Mouse (Mus musculus) olfactory bulb, adult 2 months (tissue): Measurements from ENCODE around the gene Rlbp1. TPM values are rescaled to one million over a fixed set of nuclear protein-coding genes. Genes with fewer than 3 reads are reported as not detected.
A peak's percentile ranks its signal among the peaks of the same experiment; 100 is the strongest.

Experiments
- H3K27ac ChIP-seq: fragments of 200-500 bp; 2 replicates; pipeline ENCODE4 v1.5.1; 2012; ENCODE audit warnings: low read depth, low read length; ENCODE audit not compliant: insufficient read depth
- H3K4me1 ChIP-seq: fragments of 200-500 bp; 2 replicates; pipeline ENCODE4 v1.6.1; 2012; ENCODE audit warnings: low read length; ENCODE audit not compliant: control insufficient read depth, insufficient read depth
- H3K4me3 ChIP-seq: fragments of 200-500 bp; 2 replicates; pipeline ENCODE4 v1.5.1; 2012; ENCODE audit warnings: mild to moderate bottlenecking, low read depth, low read length, moderate library complexity; ENCODE audit not compliant: insufficient read depth
- CTCF ChIP-seq: fragments of 200-500 bp; IDR thresholded peaks from 2 replicates; pipeline ENCODE4 v1.5.1; 2012; ENCODE audit warnings: low read depth, mild to moderate bottlenecking, low read length, moderate library complexity; ENCODE audit not compliant: insufficient read depth
- POLR2A ChIP-seq: fragments of 200-500 bp; IDR thresholded peaks from 2 replicates; pipeline ENCODE4 v1.6.1; 2012; ENCODE audit warnings: mild to moderate bottlenecking, low read depth, low read length, moderate library complexity; ENCODE audit not compliant: insufficient read depth
- WGBS: fragments of 180-500 bp; shearing (Covaris S2); methylation state at CpG from one replicate; pipeline ENCODE4 v1.1.7; 2018; 5-methylcytosine and 5-hydroxymethylcytosine counted together
- polyA plus RNA-seq: library from polyadenylated mRNA; stranded (reverse); fragments of >200 nt; gene quantifications from 2 replicates; pipeline ENCODE4 v1.2.4, GENCODE M21; 2012; ENCODE audit warnings: low replicate concordance; ENCODE audit not compliant: missing spikeins, insufficient read depth, insufficient read length

Gene Rlbp1
- polyA plus RNA-seq, 1 experiment: not detected

DNA sequence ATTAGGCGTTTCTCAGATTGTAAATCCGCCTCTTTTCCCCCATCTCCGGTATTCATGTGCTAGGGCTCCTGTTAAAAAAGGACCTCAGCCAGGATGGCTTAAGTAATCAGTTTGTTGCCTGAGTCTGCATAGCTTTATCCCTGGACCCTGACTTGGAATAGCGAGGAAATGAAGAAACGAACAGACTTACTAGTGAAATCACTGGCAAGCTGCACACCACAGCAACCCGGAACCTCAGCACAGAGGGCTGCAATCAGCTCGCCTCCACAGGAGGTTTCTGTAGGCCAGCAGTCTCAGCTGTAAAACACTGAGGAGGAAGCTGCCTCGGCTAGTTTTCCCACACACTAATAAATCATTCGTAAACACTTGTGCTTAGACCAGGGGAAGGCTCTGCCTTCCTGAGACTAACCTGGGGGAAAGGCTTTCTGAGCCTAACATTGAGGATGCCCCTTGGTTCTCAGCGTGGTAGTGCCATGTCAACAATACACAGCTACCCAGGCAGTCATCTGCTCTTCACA is 10.7 kb upstream of the Rlbp1 start:
- no peak for TF ChIP-seq CTCF
- TF ChIP-seq POLR2A: no peak
- WGBS: 69% methylated on average over 10 of the region's 10 CpGs
- Histone ChIP-seq H3K4me1 (peaks cover 4% of the 10 kb centered on the region), H3K27ac (no peak overlapping the region), H3K4me3 (no peak overlapping the region)

DNA sequence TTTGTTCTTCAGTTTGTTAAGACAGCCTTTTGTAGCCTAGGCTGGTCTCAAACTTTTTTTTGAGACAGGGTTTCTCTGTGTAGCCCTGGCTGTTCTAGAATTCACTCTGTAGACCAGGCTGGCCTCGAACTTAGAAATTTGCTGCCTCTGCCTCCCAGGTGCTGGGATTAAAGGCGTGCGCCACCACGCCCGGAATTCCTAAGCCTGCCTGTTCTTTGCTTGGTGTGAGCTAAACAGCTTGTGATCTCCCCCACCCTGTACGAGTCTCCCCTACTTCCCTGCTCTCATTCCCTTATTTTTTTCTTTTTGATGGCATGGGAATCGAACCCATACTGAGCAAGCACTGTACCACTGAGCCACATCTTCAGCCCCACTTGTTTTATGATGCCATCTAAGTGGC is 8.3 kb upstream of the Rlbp1 start:
- peaks cover 7% of the 10 kb centered on the region for H3K4me1 ChIP-seq
- H3K27ac ChIP-seq: no peak overlapping the region
- WGBS: 87% methylated on average over 7 of the region's 7 CpGs
- H3K4me3 ChIP-seq: no peak overlapping the region
- TF ChIP-seq CTCF (no peak), POLR2A (no peak)

DNA sequence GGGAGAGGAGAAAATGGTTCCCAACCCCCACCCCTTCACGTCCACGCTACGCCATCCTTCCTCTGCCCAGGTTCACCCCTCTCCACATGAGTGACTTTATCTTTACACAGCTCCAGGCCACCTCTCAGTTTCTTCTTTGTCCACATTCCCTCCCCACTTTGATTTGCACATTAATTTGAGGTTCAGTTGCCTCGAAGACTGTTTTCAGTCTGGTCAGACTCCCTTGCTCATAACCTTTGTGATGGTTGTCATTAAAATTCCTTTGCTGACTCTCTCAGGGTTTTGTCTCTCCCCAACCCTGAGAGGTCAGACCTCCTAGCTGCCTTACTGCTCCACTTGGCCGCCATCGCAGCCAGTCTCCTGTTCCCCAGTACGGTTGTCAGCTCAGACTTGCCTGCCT is 7.8 kb upstream of the Rlbp1 start:
- TF ChIP-seq CTCF: no peak
- TF ChIP-seq POLR2A: no peak
- no peak overlapping the region for H3K4me3 ChIP-seq
- no peak overlapping the region for H3K27ac ChIP-seq
- peaks cover 7% of the 10 kb centered on the region for H3K4me1 ChIP-seq
- WGBS: 66% methylated on average over 7 of the region's 7 CpGs

DNA sequence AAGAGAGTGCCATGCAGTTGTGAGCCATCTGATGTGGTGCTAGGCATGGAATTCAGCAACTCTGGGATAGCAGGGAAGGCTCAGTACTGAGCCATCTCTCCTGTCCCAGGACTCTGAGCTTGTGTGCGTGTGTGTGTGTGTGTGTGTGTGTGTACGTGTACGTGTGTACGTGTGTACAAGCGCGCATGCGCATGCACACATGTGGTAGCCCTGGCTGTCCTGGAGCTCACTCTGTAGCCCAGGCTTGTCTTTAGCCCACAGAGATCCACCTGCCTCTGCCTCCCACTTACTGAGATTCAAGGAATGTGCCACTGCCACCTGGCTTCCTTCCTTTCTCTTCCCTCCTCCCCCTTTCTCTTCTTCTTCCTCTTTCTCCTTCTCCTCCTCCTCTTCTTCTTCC is 7.1 kb upstream of the Rlbp1 start:
- WGBS: 98% methylated on average over 7 of the region's 7 CpGs
- no peak for TF ChIP-seq POLR2A
- TF ChIP-seq CTCF: no peak
- Histone ChIP-seq H3K27ac (no peak overlapping the region), H3K4me1 (peaks cover 7% of the 10 kb centered on the region), H3K4me3 (no peak overlapping the region)

DNA sequence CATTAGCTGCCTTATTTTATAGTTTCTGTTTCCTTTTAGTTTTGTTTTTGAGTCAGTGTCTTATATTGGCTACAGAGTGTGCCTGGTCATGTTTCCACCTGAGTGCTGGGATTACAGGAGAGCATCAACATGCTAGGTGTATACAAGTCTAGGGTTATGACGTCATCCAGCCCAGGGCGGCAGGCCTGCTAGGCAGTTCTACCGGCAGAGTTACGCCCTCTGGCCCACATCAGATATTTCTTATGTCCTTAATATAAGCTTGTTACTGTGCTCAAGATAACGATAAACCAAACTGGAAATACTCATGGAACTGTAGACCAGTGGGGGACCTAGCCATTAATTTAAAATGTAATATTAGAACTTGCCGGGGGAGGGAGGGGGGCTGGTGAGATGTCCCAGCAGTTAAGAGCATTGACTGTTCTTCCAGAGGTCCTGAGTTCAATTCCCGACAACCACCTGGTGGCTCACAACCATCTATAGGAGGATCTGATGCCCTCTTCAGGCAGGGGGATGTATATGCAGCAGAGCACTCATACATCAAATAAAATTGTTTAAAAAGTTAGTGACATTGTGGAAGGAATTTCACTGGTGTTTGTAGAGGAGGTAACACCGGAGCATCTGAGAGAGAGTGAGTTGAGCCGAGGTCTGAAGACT is 6.1 kb upstream of the Rlbp1 start:
- no peak overlapping the region for H3K4me3 ChIP-seq
- H3K27ac ChIP-seq: no peak overlapping the region
- 56% methylated on average over 9 of the region's 9 CpGs for WGBS
- H3K4me1 ChIP-seq: peaks cover 7% of the 10 kb centered on the region
- no peak for TF ChIP-seq CTCF
- no peak for TF ChIP-seq POLR2A

DNA sequence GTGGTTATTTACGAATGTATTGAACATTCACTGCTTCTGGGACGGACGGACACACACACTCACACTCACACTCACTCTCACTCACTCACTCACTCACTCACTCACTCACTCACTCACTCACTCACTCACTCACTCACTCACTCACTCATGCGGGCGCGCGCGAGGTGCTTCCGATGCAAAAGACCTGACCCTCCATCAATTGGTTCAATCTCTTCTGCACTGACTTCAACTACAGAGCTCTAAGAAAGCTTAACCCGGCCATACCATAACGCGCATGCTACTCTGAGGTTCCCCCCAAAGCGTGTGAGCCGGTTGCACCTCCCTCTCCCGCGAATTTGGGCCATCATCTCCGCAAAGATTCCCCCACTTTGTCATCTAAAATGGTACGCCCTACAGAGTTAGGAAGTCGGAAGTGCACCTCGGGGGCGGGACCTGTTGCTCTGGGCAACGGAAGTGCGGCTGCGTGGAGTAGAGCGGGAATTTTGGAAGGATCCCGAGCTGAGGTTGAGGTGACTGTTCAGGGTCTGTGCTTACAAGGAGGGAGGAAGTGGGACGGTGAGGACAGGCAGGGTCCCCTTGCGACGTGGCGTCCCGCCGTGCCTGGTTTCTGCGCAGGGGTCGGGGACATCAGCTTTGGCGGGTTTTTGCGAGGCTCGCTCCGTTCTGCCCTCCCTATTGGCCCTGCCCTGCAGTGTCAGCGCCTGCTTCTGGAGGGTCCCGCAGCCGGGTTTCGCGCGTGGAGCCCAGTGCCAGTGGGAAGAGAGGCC is 5.2 kb upstream of the Rlbp1 start, which contains the start of gene Fanci:
Gene Fanci (plus strand): TSS at position 47 of the 767 bp plus-strand sequence.
- Histone ChIP-seq H3K27ac (peak within 1 kb of the TSS; percentile 91), H3K4me1 (peaks cover 3% of the 10 kb centered on the region), H3K4me3 (peak within 1 kb of the TSS; percentile 71)
- TF ChIP-seq CTCF (no peak), POLR2A (peak; percentile 17; the same call in 1 of the 2 replicates)
- WGBS: under 1% methylated on average over 44 of the region's 44 CpGs

DNA sequence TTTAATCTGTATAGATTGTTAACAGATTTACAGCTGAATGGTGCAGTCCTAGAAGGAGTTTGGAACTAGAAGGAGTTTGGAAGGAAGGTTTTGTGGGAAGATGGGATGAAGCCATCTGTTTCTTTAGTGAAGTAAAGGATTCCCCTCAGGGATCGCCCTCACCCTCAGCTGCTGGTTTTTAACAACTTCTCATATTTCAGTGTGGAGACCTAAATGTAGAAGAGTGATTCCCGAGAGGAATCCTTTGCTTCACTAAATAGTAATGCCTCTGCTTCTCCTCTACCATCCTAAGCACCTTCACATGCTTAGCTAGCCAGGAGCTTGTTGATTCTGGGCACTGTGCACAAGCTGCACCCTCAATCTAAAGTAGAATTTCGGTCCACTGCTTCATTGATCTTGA is 4.6 kb upstream of the Rlbp1 start:
- Histone ChIP-seq H3K4me1 (peaks cover 3% of the 10 kb centered on the region), H3K27ac (peak overlapping the region; percentile 91; the same call in 1 of the 2 replicates), H3K4me3 (peak overlapping the region; percentile 71)
- 4% methylated on average over 3 of the region's 3 CpGs for WGBS
- no peak for TF ChIP-seq POLR2A

DNA sequence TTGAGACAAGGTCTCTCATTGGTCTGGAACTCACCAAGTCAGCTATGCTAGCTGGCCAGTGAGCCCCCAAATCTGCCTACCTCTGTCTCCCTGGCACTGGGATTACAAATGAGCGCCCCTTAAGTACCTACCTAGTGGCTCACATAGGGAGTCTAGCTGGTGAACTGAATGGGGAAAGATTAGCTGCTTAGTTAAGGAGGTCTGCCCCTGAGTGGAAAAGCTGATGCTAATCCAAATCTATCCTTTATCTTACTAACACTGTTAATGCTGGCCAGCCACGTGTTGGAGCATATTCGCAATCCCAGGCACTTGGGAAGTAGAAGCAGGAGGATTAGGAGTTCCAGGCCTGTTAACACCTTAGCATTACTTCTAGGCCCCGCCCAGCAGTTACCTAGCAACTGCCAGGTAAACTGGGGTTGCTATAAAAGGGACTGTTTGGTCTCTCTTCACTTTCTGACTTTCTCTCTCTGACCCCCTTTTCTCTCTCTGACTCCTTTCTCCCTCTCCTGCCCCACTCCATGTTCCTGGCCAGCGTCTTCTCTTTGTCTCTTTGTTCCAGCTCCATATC is 3.4 kb upstream of the Rlbp1 start:
- TF ChIP-seq POLR2A: no peak
- no peak for TF ChIP-seq CTCF
- WGBS: 82% methylated on average over 5 of the region's 5 CpGs
- H3K27ac ChIP-seq: no peak overlapping the region
- H3K4me3 ChIP-seq: no peak overlapping the region
- peaks cover 3% of the 10 kb centered on the region for H3K4me1 ChIP-seq

DNA sequence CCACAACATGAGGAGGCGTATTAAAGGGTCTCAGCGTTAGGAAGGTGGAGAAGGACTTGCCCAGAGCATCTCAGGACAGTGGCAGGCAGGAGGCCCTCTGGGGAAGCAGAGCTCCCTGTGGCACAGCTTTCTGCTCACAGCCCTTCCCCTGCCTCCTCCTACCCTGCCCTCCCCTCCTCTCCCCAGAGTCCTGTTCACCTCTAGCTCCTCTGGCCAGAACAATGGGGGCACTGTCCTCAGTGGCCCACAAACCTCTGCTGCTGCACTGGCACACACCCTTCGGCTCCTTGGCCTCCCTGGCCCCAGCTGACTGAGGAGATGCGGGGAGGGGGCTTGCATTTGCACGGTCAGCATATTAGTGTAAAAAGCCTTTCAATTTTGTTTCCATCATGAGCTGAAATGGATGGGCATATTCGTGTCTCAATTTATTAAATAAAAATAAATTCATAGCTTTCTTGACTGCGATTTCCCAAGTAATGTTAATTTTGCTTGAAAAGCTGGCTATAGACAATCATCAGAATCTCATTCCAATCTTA is 1.9 kb upstream of the Rlbp1 start:
- WGBS: 58% methylated on average over 7 of the region's 7 CpGs
- H3K4me3 ChIP-seq: no peak overlapping the region
- TF ChIP-seq POLR2A (no peak), CTCF (no peak)
- H3K27ac ChIP-seq: no peak overlapping the region
- peaks cover 3% of the 10 kb centered on the region for H3K4me1 ChIP-seq
